Mouse (Mus musculus) C2C12 (cell line): ENCODE results near the gene Ap2b1. TPM values are rescaled to one million over a fixed set of nuclear protein-coding genes. Genes with fewer than 3 reads are reported as not detected.

Experiments
- H3K27me3 ChIP-seq: one replicate; pipeline ENCODE4 v1.6.1; 2011; ENCODE audit not compliant: control insufficient read depth, insufficient read depth, insufficient read length
- H3K36me3 ChIP-seq: one replicate; pipeline ENCODE4 v1.6.1; 2011; ENCODE audit not compliant: control insufficient read depth, insufficient read depth
- H3K4me3 ChIP-seq: one replicate; pipeline ENCODE4 v1.5.1; 2011; ENCODE audit warnings: mild to moderate bottlenecking, control low read depth; ENCODE audit not compliant: poor library complexity, insufficient read depth, severe bottlenecking
- H3K79me2 ChIP-seq: one replicate; pipeline ENCODE4 v1.6.1; 2011; ENCODE audit not compliant: control insufficient read depth, insufficient read depth
- H3K79me3 ChIP-seq: one replicate; pipeline ENCODE4 v1.6.1; 2011; ENCODE audit warnings: low read depth, control low read depth
- H3ac ChIP-seq: one replicate; pipeline ENCODE3; 2011; ENCODE audit warnings: low read depth; ENCODE audit not compliant: control insufficient read depth, insufficient read length
- CEBPB ChIP-seq: IDR thresholded peaks from one replicate; pipeline ENCODE4 v1.6.1; 2011; ENCODE audit warnings: low read depth, mild to moderate bottlenecking, control low read depth, moderate library complexity
- CTCF ChIP-seq: IDR thresholded peaks from one replicate; pipeline ENCODE4 v1.5.1; 2011; ENCODE audit not compliant: control insufficient read depth, insufficient read depth, insufficient read length
- FOSL1 ChIP-seq: IDR thresholded peaks from one replicate; pipeline ENCODE4 v1.8.0; 2011; ENCODE audit warnings: mild to moderate bottlenecking, low read length; ENCODE audit not compliant: poor library complexity, insufficient read depth, severe bottlenecking
- MAX ChIP-seq: IDR thresholded peaks from one replicate; pipeline ENCODE4 v1.6.1; 2011; ENCODE audit warnings: mild to moderate bottlenecking, control low read depth
- MYOD1 ChIP-seq: IDR thresholded peaks from one replicate; pipeline ENCODE4 v1.6.1; 2011; ENCODE audit warnings: low read depth; ENCODE audit not compliant: control insufficient read depth, insufficient read length
- MYOG ChIP-seq: IDR thresholded peaks from one replicate; pipeline ENCODE4 v1.6.1; 2011; ENCODE audit not compliant: control insufficient read depth, insufficient read length; ENCODE audit errors: extremely low read depth
- USF1 ChIP-seq: IDR thresholded peaks from one replicate; pipeline ENCODE4 v1.6.1; 2011; ENCODE audit warnings: low read depth, mild to moderate bottlenecking, control low read depth, moderate library complexity
- polyA plus RNA-seq: library from polyadenylated mRNA; unstranded; fragments of >200 nt; fragmentation: generic; extraction: Trizol; gene quantifications from one replicate; pipeline ENCODE4 v1.2.1, GENCODE M21; 2012; ENCODE audit warnings: missing spikeins

Gene Ap2b1
- polyA plus RNA-seq, 1 experiment, result 47.9 TPM

DNA sequence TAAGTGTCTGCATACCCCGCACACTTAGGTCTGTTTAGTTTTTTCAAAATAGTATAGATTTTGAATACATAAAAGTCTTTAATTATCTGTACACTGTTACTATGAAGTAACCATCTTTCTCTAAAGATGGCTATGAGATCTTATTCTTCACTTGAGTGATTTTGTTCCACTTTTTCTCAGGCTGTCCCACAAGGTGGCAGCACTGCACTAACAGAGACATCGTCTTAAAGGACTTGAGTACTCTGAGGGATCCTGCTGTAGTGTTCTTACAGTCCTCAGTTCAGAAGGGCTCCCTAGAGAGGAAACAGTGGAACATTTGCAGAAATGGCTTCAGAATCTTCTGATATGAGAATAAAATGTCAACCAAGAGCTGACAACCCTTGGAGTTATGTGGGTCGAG is 28.6 kb downstream of the Ap2b1 start:
- Histone ChIP-seq H3ac (no peak overlapping the region), H3K79me3 (no peaks in the 10 kb centered on the region), H3K4me3 (no peak overlapping the region), H3K79me2 (no peaks in the 10 kb centered on the region), H3K27me3 (no peaks in the 10 kb centered on the region), H3K36me3 (peaks cover 71% of the 10 kb centered on the region)
- TF ChIP-seq MYOG, result no peak
- no peak for TF ChIP-seq USF1
- TF ChIP-seq FOSL1, result no peak
- no peak for TF ChIP-seq CTCF
- TF ChIP-seq MYOD1, result no peak
- TF ChIP-seq CEBPB, result no peak

DNA sequence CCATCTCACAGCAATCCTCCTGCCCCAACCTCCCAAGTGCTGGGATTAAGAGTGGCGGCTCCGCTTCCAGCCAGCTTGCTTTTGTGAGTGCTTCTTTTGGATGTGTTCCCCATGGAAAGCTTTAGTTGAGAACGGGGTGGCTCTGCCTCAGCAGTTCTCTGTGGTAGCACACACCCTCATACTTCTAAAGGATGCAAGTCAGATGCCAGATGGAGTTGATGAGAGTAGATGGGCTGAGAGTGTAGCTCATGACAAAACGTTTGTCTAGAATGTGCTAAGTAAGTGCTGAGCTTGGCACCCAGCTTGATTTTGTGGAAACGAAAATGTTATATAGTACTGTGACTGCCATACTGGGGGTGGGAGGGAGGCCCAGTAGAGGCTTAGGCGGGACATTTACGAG is 37.0 kb downstream of the Ap2b1 start:
- Histone ChIP-seq H3K79me2 (no peaks in the 10 kb centered on the region), H3K36me3 (peaks cover 77% of the 10 kb centered on the region), H3K27me3 (no peaks in the 10 kb centered on the region), H3ac (no peak overlapping the region), H3K79me3 (no peaks in the 10 kb centered on the region), H3K4me3 (no peak overlapping the region)
- TF ChIP-seq MYOG, result no peak
- no peak for TF ChIP-seq CEBPB
- TF ChIP-seq MAX, result no peak
- no peak for TF ChIP-seq USF1
- no peak for TF ChIP-seq CTCF
- no peak for TF ChIP-seq FOSL1
- no peak for TF ChIP-seq MYOD1

DNA sequence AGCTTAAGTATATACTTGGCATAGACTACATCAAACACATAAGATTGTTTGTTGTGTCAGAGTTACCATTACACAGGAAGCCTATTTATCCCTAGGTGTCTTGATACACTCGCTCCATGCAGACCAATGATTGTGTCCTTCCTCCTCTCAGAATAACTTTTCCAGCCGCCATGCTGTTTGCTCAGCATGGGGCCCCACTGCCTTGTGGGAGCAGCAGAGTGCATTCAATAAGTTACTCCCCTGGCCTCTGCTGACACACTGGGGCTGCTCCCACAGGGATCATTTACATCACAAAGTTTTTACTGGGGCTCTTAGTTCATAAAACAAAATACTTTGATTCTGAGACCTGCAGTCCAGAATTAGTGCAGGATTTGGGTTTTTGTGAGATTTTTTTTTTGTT is 40.9 kb downstream of the Ap2b1 start:
- Histone ChIP-seq H3K79me3 (no peaks in the 10 kb centered on the region), H3K36me3 (peaks cover 93% of the 10 kb centered on the region)
- TF ChIP-seq USF1 (no peak), FOSL1 (no peak), MAX (no peak), MYOG (no peak)

DNA sequence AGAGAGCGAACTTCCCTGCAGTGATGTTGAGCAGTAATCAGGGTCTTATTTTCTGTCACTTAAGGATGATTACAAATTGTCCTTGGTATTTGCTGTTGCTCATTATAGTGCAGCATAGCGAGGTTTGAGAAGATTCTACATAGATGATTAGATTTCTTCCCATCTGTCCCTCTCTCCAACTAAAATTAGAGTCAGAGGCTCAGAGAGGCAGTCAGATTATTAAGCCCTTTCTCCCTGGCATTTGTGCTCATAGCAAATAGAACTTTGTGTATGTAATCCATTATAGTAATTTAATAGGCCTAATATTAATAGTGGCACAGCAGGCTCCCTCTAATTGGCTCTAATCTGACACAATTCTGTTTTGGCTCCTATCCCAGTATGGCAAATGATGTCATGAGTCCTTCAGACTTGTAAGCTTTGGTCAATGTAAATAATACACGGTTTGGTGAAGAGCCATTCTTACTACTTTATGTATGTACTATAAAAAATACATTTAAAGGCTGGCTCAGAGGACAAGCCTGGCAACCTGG is 43.0 kb downstream of the Ap2b1 start:
- Histone ChIP-seq H3K79me2 (no peaks in the 10 kb centered on the region), H3ac (no peak overlapping the region), H3K79me3 (no peaks in the 10 kb centered on the region), H3K36me3 (peaks cover 91% of the 10 kb centered on the region), H3K4me3 (no peak overlapping the region), H3K27me3 (no peaks in the 10 kb centered on the region)
- no peak for TF ChIP-seq MYOG
- no peak for TF ChIP-seq CTCF
- no peak for TF ChIP-seq MYOD1
- TF ChIP-seq USF1, result no peak
- no peak for TF ChIP-seq CEBPB
- no peak for TF ChIP-seq FOSL1
- TF ChIP-seq MAX, result no peak

More for the DNA sequence above, 40.9 kb downstream of the Ap2b1 start:
- Histone ChIP-seq H3K27me3 (no peaks in the 10 kb centered on the region), H3ac (no peak overlapping the region), H3K79me2 (no peaks in the 10 kb centered on the region), H3K4me3 (no peak overlapping the region)

DNA sequence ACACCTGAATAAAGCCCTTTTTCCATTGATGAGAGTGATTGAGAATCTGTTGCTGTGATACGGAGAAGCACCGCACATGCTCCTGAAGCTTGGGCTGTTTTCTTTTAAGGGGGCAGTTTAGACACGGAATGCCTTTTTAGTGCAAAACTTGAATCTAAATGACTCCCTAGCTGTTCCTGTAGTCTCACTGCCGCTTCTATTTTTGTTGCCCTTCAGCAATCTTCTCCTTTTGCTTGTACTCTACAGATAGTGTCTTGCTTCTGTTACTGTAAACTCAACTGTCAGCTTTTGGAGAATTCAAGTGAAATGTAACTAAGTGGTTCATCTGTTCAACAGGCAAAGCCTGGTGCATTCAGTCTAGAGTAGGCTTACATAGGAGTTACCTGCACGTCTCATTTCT is 56.6 kb downstream of the Ap2b1 start:
- Histone ChIP-seq H3K27me3 (no peaks in the 10 kb centered on the region), H3K36me3 (peaks cover 63% of the 10 kb centered on the region), H3ac (no peak overlapping the region), H3K79me2 (no peaks in the 10 kb centered on the region), H3K79me3 (no peaks in the 10 kb centered on the region), H3K4me3 (no peak overlapping the region)
- TF ChIP-seq FOSL1 (no peak), MAX (no peak), USF1 (no peak)

DNA sequence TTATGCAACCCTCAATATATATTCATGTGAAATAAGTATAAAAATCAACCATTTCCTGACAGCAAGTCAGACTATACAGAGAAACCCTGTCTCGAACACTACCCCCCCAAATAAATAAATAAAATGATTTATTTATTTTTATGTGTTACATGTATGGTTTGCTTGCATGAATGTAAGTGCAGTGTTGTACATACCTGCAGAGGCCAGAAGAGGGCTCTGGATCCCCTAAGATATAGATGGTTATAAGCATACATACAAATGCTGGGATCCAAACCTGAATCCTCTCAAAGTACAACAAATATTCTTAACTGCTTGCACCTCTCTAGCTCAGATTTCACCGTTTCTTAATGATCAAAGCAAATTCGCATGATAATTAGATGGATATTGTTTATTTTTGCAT is 58.6 kb downstream of the Ap2b1 start:
- H3K4me3 ChIP-seq, result no peak overlapping the region
- H3K27me3 ChIP-seq, result no peaks in the 10 kb centered on the region
- no peaks in the 10 kb centered on the region for H3K79me3 ChIP-seq
- H3K36me3 ChIP-seq, result peaks cover 47% of the 10 kb centered on the region
- H3K79me2 ChIP-seq, result no peaks in the 10 kb centered on the region
- no peak overlapping the region for H3ac ChIP-seq
- TF ChIP-seq FOSL1 (no peak), CTCF (no peak), MYOG (no peak), MYOD1 (no peak), CEBPB (no peak), MAX (no peak), USF1 (no peak)
